Mouse (Mus musculus) stomach, postnatal 0 days (tissue): Measurements from ENCODE around the gene Pxdn.

Experiments used
- CTCF ChIP-seq: IDR thresholded peaks from 2 replicates; pipeline ENCODE4 v1.5.1; 2016; ENCODE audit warnings: antibody characterized with exemption, low read depth, mild to moderate bottlenecking, moderate library complexity
- EP300 ChIP-seq: optimal IDR thresholded peaks from 2 replicates; pipeline ENCODE3; 2016; ENCODE audit warnings: antibody characterized with exemption

DNA sequence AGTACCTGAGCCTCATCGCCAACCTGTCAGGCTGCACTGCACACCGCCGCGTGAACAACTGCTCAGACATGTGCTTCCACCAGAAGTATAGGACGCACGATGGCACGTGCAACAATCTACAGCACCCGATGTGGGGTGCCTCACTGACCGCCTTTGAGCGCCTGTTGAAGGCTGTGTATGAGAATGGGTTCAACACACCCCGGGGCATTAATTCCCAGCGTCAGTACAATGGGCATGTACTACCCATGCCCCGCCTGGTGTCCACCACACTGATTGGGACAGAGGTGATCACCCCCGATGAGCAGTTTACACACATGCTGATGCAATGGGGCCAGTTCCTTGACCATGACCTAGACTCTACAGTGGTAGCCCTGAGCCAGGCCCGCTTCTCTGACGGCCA is 64.5 kb downstream of the Pxdn start:
- TF ChIP-seq CTCF (no peak), EP300 (no peak)
